Mouse (Mus musculus): ENCODE measurements around the gene Nell1. TPM values are rescaled to one million over a fixed set of nuclear protein-coding genes. Genes with fewer than 3 reads are reported as not detected.

Gene Nell1
- polyA plus RNA-seq, 1 experiment from 2014 or later: 3.2 TPM

GRCm38 (mm10) chr7:50633147-50633546 is 658.5 kb downstream of the Nell1 start:
- no peak overlapping the region for H3K27ac ChIP-seq
- H3K4me1 ChIP-seq: 0 out of 2 replicates have a peak, but pooled peaks cover 2% of the 10 kb centered on the region
- no peak for ATAC-seq (ENCODE audit: low FRiP score, low read depth)
- H3K9me3 ChIP-seq: no peaks in the 10 kb centered on the region
- H3K36me3 ChIP-seq: no peaks in the 10 kb centered on the region
- WGBS: 83% methylated on average over 2 of the region's 2 CpGs
- H3K9ac ChIP-seq: no peak overlapping the region
- no peak overlapping the region for H3K4me2 ChIP-seq (replicated peaks)
- H3K4me3 ChIP-seq: no peak overlapping the region
- H3K27me3 ChIP-seq: no peaks in the 10 kb centered on the region

- H3K4me3 ChIP-seq: no peak overlapping the region
- no peaks in the 10 kb centered on the region for H3K9me3 ChIP-seq
- no peak overlapping the region for H3K9ac ChIP-seq
- H3K4me1 ChIP-seq: no peaks in the 10 kb centered on the region
- no peaks in the 10 kb centered on the region for H3K27me3 ChIP-seq
- H3K36me3 ChIP-seq: no peaks in the 10 kb centered on the region
- no peak overlapping the region for H3K4me2 ChIP-seq (replicated peaks)
- no peak overlapping the region for H3K27ac ChIP-seq
- ATAC-seq (ENCODE audit: low FRiP score, low read depth): no peak
- WGBS: 54% methylated on average over 4 of the region's 4 CpGs
Observed at GRCm38 (mm10) chr7:50672266-50672665, 697.6 kb downstream of the Nell1 start.

- H3K4me1 ChIP-seq: no peaks in the 10 kb centered on the region
- H3K4me2 ChIP-seq (replicated peaks): no peak overlapping the region
- H3K27me3 ChIP-seq: no peaks in the 10 kb centered on the region
- no peak for ATAC-seq (ENCODE audit: low FRiP score, low read depth)
- H3K9me3 ChIP-seq: no peaks in the 10 kb centered on the region
- no peak overlapping the region for H3K9ac ChIP-seq
- no peak overlapping the region for H3K27ac ChIP-seq
- 60% methylated on average over 1 of the region's 1 CpGs for WGBS
- H3K4me3 ChIP-seq: no peak overlapping the region
- H3K36me3 ChIP-seq: no peaks in the 10 kb centered on the region
Observed at GRCm38 (mm10) chr7:50675444-50675843, 700.8 kb downstream of the Nell1 start.

- no peaks in the 10 kb centered on the region for H3K36me3 ChIP-seq
- no peak overlapping the region for H3K27ac ChIP-seq
- WGBS: 67% methylated on average over 1 of the region's 1 CpGs
- no peaks in the 10 kb centered on the region for H3K4me1 ChIP-seq
- H3K9me3 ChIP-seq: no peaks in the 10 kb centered on the region
- H3K9ac ChIP-seq: no peak overlapping the region
- H3K4me2 ChIP-seq (replicated peaks): no peak overlapping the region
- no peak overlapping the region for H3K4me3 ChIP-seq
- no peak for ATAC-seq (ENCODE audit: low FRiP score, low read depth)
- no peaks in the 10 kb centered on the region for H3K27me3 ChIP-seq
Observed at GRCm38 (mm10) chr7:50677511-50677910, 702.8 kb downstream of the Nell1 start.

- H3K27ac ChIP-seq: no peak overlapping the region
- H3K4me3 ChIP-seq: no peak overlapping the region
- WGBS: 84% methylated on average over 5 of the region's 5 CpGs
- H3K4me2 ChIP-seq (replicated peaks): no peak overlapping the region
- no peak for ATAC-seq (ENCODE audit: low FRiP score, low read depth)
- H3K4me1 ChIP-seq: no peaks in the 10 kb centered on the region
- no peak overlapping the region for H3K9ac ChIP-seq
- no peaks in the 10 kb centered on the region for H3K9me3 ChIP-seq
- H3K36me3 ChIP-seq: no peaks in the 10 kb centered on the region
- H3K27me3 ChIP-seq: no peaks in the 10 kb centered on the region
Observed at GRCm38 (mm10) chr7:50686337-50686736, 711.7 kb downstream of the Nell1 start.

- Histone ChIP-seq H3K9me3 (no peaks in the 10 kb centered on the region), H3K4me1 (no peaks in the 10 kb centered on the region), H3K4me2 (replicated peaks) (no peak overlapping the region), H3K4me3 (no peak overlapping the region), H3K36me3 (no peaks in the 10 kb centered on the region), H3K9ac (no peak overlapping the region), H3K27me3 (no peaks in the 10 kb centered on the region), H3K27ac (no peak overlapping the region)
- WGBS: 86% methylated on average over 3 of the region's 3 CpGs
- ATAC-seq (ENCODE audit: low FRiP score, low read depth): no peak
Observed at GRCm38 (mm10) chr7:50725166-50725565, 750.5 kb downstream of the Nell1 start.

GRCm38 (mm10) chr7:50730951-50731350 is 756.3 kb downstream of the Nell1 start:
- Histone ChIP-seq H3K9me3 (no peaks in the 10 kb centered on the region), H3K4me1 (no peaks in the 10 kb centered on the region), H3K9ac (no peak overlapping the region), H3K27ac (no peak overlapping the region), H3K4me3 (no peak overlapping the region), H3K4me2 (replicated peaks) (no peak overlapping the region), H3K27me3 (no peaks in the 10 kb centered on the region), H3K36me3 (no peaks in the 10 kb centered on the region)
- 51% methylated on average over 4 of the region's 4 CpGs for WGBS
- no peak for ATAC-seq (ENCODE audit: low FRiP score, low read depth)

GRCm38 (mm10) chr7:50755516-50755915 is 780.9 kb downstream of the Nell1 start:
- no peaks in the 10 kb centered on the region for H3K36me3 ChIP-seq
- no peak for ATAC-seq (ENCODE audit: low FRiP score, low read depth)
- H3K4me1 ChIP-seq: no peaks in the 10 kb centered on the region
- H3K9me3 ChIP-seq: no peaks in the 10 kb centered on the region
- no peak overlapping the region for H3K4me3 ChIP-seq
- H3K9ac ChIP-seq: no peak overlapping the region
- H3K4me2 ChIP-seq (replicated peaks): no peak overlapping the region
- no peaks in the 10 kb centered on the region for H3K27me3 ChIP-seq
- no peak overlapping the region for H3K27ac ChIP-seq
- 82% methylated on average over 3 of the region's 3 CpGs for WGBS

GRCm38 (mm10) chr7:50756409-50756808 is 781.7 kb downstream of the Nell1 start:
- no peak overlapping the region for H3K4me2 ChIP-seq (replicated peaks)
- no peak overlapping the region for H3K9ac ChIP-seq
- H3K4me1 ChIP-seq: no peaks in the 10 kb centered on the region
- no peaks in the 10 kb centered on the region for H3K27me3 ChIP-seq
- WGBS: 78% methylated on average over 5 of the region's 5 CpGs
- no peaks in the 10 kb centered on the region for H3K36me3 ChIP-seq
- no peaks in the 10 kb centered on the region for H3K9me3 ChIP-seq
- H3K4me3 ChIP-seq: no peak overlapping the region
- H3K27ac ChIP-seq: no peak overlapping the region
- no peak for ATAC-seq (ENCODE audit: low FRiP score, low read depth)

- no peaks in the 10 kb centered on the region for H3K27me3 ChIP-seq
- no peak for ATAC-seq (ENCODE audit: low FRiP score, low read depth)
- H3K9ac ChIP-seq: no peak overlapping the region
- no peak overlapping the region for H3K27ac ChIP-seq
- no peaks in the 10 kb centered on the region for H3K4me1 ChIP-seq
- no peak overlapping the region for H3K4me2 ChIP-seq (replicated peaks)
- H3K4me3 ChIP-seq: no peak overlapping the region
- no peaks in the 10 kb centered on the region for H3K9me3 ChIP-seq
- H3K36me3 ChIP-seq: no peaks in the 10 kb centered on the region
Observed at GRCm38 (mm10) chr7:50773516-50773915, 798.9 kb downstream of the Nell1 start.

GRCm38 (mm10) chr7:50781105-50781504 is 806.4 kb downstream of the Nell1 start:
- no peak for ATAC-seq (ENCODE audit: low FRiP score, low read depth)
- Histone ChIP-seq H3K4me1 (no peaks in the 10 kb centered on the region), H3K9me3 (no peaks in the 10 kb centered on the region), H3K27ac (no peak overlapping the region), H3K36me3 (no peaks in the 10 kb centered on the region), H3K9ac (no peak overlapping the region), H3K4me2 (replicated peaks) (no peak overlapping the region), H3K27me3 (no peaks in the 10 kb centered on the region), H3K4me3 (no peak overlapping the region)
- 90% methylated on average over 1 of the region's 1 CpGs for WGBS

- no peaks in the 10 kb centered on the region for H3K27me3 ChIP-seq
- H3K9ac ChIP-seq: no peak overlapping the region
- no peak overlapping the region for H3K4me2 ChIP-seq (replicated peaks)
- H3K9me3 ChIP-seq: no peaks in the 10 kb centered on the region
- 80% methylated on average over 1 of the region's 1 CpGs for WGBS
- no peaks in the 10 kb centered on the region for H3K36me3 ChIP-seq
- no peak overlapping the region for H3K4me3 ChIP-seq
- H3K27ac ChIP-seq: no peak overlapping the region
- no peaks in the 10 kb centered on the region for H3K4me1 ChIP-seq
- no peak for ATAC-seq (ENCODE audit: low FRiP score, low read depth)
Observed at GRCm38 (mm10) chr7:50783652-50784051, 809.0 kb downstream of the Nell1 start.

- Histone ChIP-seq H3K4me3 (no peak overlapping the region), H3K27ac (no peak overlapping the region), H3K9ac (no peak overlapping the region), H3K9me3 (no peaks in the 10 kb centered on the region), H3K27me3 (no peaks in the 10 kb centered on the region), H3K4me1 (no peaks in the 10 kb centered on the region), H3K4me2 (replicated peaks) (no peak overlapping the region), H3K36me3 (no peaks in the 10 kb centered on the region)
- ATAC-seq (ENCODE audit: low FRiP score, low read depth): no peak
- WGBS: 38% methylated on average over 7 of the region's 7 CpGs
Observed at GRCm38 (mm10) chr7:50826180-50826579, 851.5 kb downstream of the Nell1 start.
